25 mouse cellular contexts compared by ENCODE assay signal in genomic region chr8:125665876-125666186, GRCm38 (mm10). TPM values are rescaled to one million over a fixed set of nuclear protein-coding genes. Genes with fewer than 3 reads are reported as not detected.
A peak's percentile ranks its signal among the peaks of the same experiment; 100 is the strongest.
DNase-seq lines count a peak whose midpoint lies in the region; ATAC-seq lines count a peak whose summit lies in the region.
"Had no signal": no experiment of that assay in that cellular context is flagged by ENCODE, and none has a peak within 500 bp of the region (broad histone marks: within the 10 kb centered on the region; RNA-seq: fewer than 3 reads in every experiment).

No protein-coding gene starts in this region.

- H3K4me3 ChIP-seq in heart, embryonic 11.5 days (ENCODE audit: low read depth, low read length): no peak overlapping the region
- no peak overlapping the region for H3K4me3 ChIP-seq in hindbrain, embryonic 10.5 days
- no peak overlapping the region for H3K4me3 ChIP-seq in hindbrain, embryonic 16.5 days (ENCODE audit: low read length)
- H3K4me3 ChIP-seq: embryonic facial prominence, embryonic 15.5 days; layer of hippocampus, adult 2 months; neural tube, embryonic 13.5 days had no signal

- no peak for DNase-seq in heart, postnatal 14 days
- DNase-seq in hindbrain, embryonic 10.5 days (ENCODE audit: low spot score): no peak
- DNase-seq in ES-CJ7 (ENCODE audit: low read depth, low spot score) (peak; percentile 88), ZHBTc4 (ENCODE audit: low read depth, low spot score) (peak; percentile 91)
- DNase-seq in layer of hippocampus, adult 11-12 months (ENCODE audit: low spot score): no peak
- no peak for DNase-seq in embryo, embryonic 9.5 days (ENCODE audit: extremely low spot score)
- DNase-seq: adrenal gland, postnatal 25 days; B cell, adult 2 months; cerebellum, adult 11 months; cerebellum, postnatal 10 days; forebrain, postnatal 0 days; kidney, adult 18-20 months; layer of hippocampus, postnatal 36 days; lung, adult 18-20 months; right cerebral cortex, adult 18-20 months; thymus, postnatal 25 days had no signal

- peaks cover 2% of the 10 kb centered on the region for H3K9me3 ChIP-seq in heart, embryonic 11.5 days (replicated peaks; ENCODE audit: control insufficient read depth, low read length)
- peaks cover 13% of the 10 kb centered on the region for H3K9me3 ChIP-seq in hindbrain, embryonic 10.5 days
- peaks cover 3% of the 10 kb centered on the region for H3K9me3 ChIP-seq in hindbrain, embryonic 16.5 days (ENCODE audit: control insufficient read depth, low read length)

- H3K27ac ChIP-seq in heart, embryonic 11.5 days (ENCODE audit: low read depth, low read length): peak overlapping the region; percentile 93
- 0 out of 2 replicates have a peak overlapping the region, but pooled peaks have one; percentile 40 for H3K27ac ChIP-seq in hindbrain, embryonic 10.5 days
- H3K27ac ChIP-seq in hindbrain, embryonic 16.5 days (ENCODE audit: low read depth, low read length): no peak overlapping the region
- H3K27ac ChIP-seq: embryonic facial prominence, embryonic 15.5 days; kidney, postnatal 0 days; layer of hippocampus, adult 2 months; macrophage; neural tube, embryonic 13.5 days had no signal

- no peaks in the 10 kb centered on the region for H3K27me3 ChIP-seq in heart, embryonic 11.5 days (ENCODE audit: control insufficient read depth, insufficient read depth, low read length)
- peaks cover 17% of the 10 kb centered on the region for H3K27me3 ChIP-seq in hindbrain, embryonic 10.5 days (ENCODE audit: insufficient read depth, poor library complexity, severe bottlenecking)
- no peaks in the 10 kb centered on the region for H3K27me3 ChIP-seq in hindbrain, embryonic 16.5 days (replicated peaks; ENCODE audit: control insufficient read depth, insufficient read depth, low read length)
- H3K27me3 ChIP-seq: embryonic facial prominence, embryonic 15.5 days had no signal

- no peak for ATAC-seq in heart, embryonic 11.5 days (replicated peaks; ENCODE audit: insufficient number of reproducible peaks, low FRiP score, low TSS enrichment)
- ATAC-seq in hindbrain, embryonic 16.5 days: no peak
- ATAC-seq: forebrain, postnatal 0 days had no signal

- no peak overlapping the region for H3K9ac ChIP-seq in heart, embryonic 11.5 days (ENCODE audit: low read depth, low read length)
- H3K9ac ChIP-seq in hindbrain, embryonic 16.5 days (ENCODE audit: low read depth, low read length): no peak overlapping the region
- H3K9ac ChIP-seq: embryonic facial prominence, embryonic 15.5 days; forebrain, postnatal 0 days; neural tube, embryonic 13.5 days had no signal

- peaks cover 2% of the 10 kb centered on the region; the same call in 1 of the 2 replicates for H3K36me3 ChIP-seq in heart, embryonic 11.5 days (ENCODE audit: control insufficient read depth, insufficient read depth, low read length)
- peaks cover 7% of the 10 kb centered on the region for H3K36me3 ChIP-seq in hindbrain, embryonic 10.5 days
- no peaks in the 10 kb centered on the region for H3K36me3 ChIP-seq in hindbrain, embryonic 16.5 days (ENCODE audit: control insufficient read depth, insufficient read depth, low read length)

- WGBS in heart, embryonic 11.5 days (ENCODE audit: insufficient replicate concordance): 17% methylated on average over 2 of the region's 2 CpGs
- WGBS in hindbrain, embryonic 10.5 days: 31% methylated on average over 2 of the region's 2 CpGs
- WGBS in hindbrain, embryonic 16.5 days: 19% methylated on average over 2 of the region's 2 CpGs

- peak overlapping the region; percentile 1; the same call in 1 of the 2 replicates for H3K4me2 ChIP-seq in heart, embryonic 11.5 days
- H3K4me2 ChIP-seq in hindbrain, embryonic 16.5 days (ENCODE audit: low read length): no peak overlapping the region
- H3K4me2 ChIP-seq: embryonic facial prominence, embryonic 15.5 days; liver, embryonic 11.5 days; midbrain, embryonic 11.5 days; neural tube, embryonic 13.5 days had no signal

- H3K4me1 ChIP-seq in heart, embryonic 11.5 days (ENCODE audit: control insufficient read depth, insufficient read depth, low read length): peaks cover 21% of the 10 kb centered on the region
- H3K4me1 ChIP-seq in hindbrain, embryonic 10.5 days (replicated peaks): peaks cover 44% of the 10 kb centered on the region
- H3K4me1 ChIP-seq in hindbrain, embryonic 16.5 days (ENCODE audit: control insufficient read depth, insufficient read depth, low read depth, low read length): peaks cover 4% of the 10 kb centered on the region

- intact Hi-C loops in heart, postnatal 14 days (cut with DNase I): loop anchor here (5.0 kb wide), 2 partner anchors 94 to 201 kb away; no protein-coding TSS in a partner anchor

RNA-seq across cellular contexts. Expression of gene Map10, which starts 3.8 kb away (rescaled TPM):
- polyA plus RNA-seq in heart, embryonic 11.5 days (2014; fragmentation: Nextera tagmentation; extraction: Ambion mirVana): 6.1 and 8.1 TPM in 2 replicates
- total RNA-seq in heart, postnatal 14 days (2021): 1 to 10 TPM; 3.8 to 4.3 TPM
- 6.0 and 8.0 TPM in 2 replicates for polyA plus RNA-seq in hindbrain, embryonic 10.5 days (2016; fragmentation: Nextera tagmentation; extraction: Ambion mirVana)
- polyA plus RNA-seq in hindbrain, embryonic 16.5 days (2015; fragmentation: Nextera tagmentation; extraction: Ambion mirVana): 6.3 and 6.7 TPM in 2 replicates

Comparison
In these comparisons a context has a peak if more than half of its experiments do, and no peak if none do; other contexts are left out.
1. DNase-seq: peak in ES-CJ7 (single experiment) and ZHBTc4 (single experiment); none in heart, postnatal 14 days (0 of 2), hindbrain, embryonic 10.5 days (single experiment), layer of hippocampus, adult 11-12 months (single experiment) and embryo, embryonic 9.5 days (single experiment).